Mouse (Mus musculus) A20 (cell line): Measurements from ENCODE around the gene Phrf1.
A peak's percentile ranks its signal among the peaks of the same experiment; 100 is the strongest.
"Not testable (repeated sequence)": the region's sequence is repeated elsewhere in the genome, so short reads cannot be mapped to it uniquely, and the experiment has no call there.

Experiments used
- DNase-seq: peaks from one replicate; pipeline ENCODE4 v3.0.0-alpha.2; 2011; ENCODE audit warnings: low read depth, low spot score

The Phrf1 gene

DNA sequence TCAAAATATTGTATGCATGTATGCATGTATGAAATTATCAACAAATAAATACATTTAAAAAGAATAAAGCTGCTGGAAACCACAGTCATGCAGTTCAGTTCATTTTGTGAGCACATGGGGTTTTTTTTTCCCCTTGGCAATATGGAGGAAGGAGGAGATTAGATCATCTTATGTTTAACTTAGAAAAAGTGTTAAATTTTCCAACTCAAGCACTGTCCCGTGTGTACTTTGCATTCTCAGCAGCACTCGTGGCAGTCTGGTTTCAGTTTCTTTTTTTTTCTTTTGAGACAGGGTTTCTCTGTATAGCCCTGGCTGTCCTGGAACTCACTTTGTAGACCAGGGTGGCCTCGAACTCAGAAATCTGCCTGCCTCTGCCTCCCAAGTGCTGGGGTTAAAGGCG, 21.9 kb downstream of the Phrf1 start:
- not testable (repeated sequence) for DNase-seq

DNA sequence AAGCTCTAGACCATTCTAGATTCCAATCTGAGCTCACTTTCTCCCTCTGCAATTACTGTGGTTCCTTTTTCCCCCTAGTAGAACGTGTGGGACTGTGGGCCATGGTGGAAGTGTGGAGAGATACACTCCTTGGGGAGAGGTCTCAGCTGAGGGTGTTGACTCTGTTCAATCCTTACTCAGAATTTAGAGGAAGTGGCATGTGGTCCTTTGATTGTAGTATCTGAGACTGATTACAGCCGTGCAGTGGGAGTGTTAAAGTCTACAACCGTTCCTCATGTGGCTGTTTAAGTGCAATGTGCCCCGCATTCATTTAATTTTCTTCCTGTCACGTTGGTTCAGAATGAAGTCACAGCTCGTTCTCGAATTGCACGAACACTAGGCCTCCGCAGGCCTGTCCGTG, 27.6 kb downstream of the Phrf1 start:
- no peak for DNase-seq

DNA sequence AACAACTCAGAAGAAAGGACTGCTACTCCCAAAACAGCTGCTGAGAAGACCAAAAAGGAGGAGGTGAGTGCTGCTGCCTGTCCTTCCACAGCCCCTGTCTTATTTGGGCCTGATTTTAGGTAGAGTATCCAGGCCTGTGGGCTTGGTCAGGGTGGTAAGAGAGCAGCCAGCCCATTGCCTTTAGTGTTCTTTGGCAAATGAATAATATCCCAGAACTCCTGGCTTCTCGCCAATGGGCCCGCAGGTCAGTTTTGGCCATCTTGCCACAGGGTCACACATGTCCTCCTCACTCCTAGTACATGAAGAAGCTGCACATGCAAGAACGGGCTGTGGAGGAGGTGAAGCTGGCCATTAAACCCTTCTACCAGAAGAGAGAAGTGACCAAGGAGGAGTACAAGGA, 32.9 kb downstream of the Phrf1 start:
- DNase-seq: no peak

GRCm38 (mm10) chr7:141263640-141264039, 35.1 kb downstream of the Phrf1 start:
- DNase-seq: no peak

DNA sequence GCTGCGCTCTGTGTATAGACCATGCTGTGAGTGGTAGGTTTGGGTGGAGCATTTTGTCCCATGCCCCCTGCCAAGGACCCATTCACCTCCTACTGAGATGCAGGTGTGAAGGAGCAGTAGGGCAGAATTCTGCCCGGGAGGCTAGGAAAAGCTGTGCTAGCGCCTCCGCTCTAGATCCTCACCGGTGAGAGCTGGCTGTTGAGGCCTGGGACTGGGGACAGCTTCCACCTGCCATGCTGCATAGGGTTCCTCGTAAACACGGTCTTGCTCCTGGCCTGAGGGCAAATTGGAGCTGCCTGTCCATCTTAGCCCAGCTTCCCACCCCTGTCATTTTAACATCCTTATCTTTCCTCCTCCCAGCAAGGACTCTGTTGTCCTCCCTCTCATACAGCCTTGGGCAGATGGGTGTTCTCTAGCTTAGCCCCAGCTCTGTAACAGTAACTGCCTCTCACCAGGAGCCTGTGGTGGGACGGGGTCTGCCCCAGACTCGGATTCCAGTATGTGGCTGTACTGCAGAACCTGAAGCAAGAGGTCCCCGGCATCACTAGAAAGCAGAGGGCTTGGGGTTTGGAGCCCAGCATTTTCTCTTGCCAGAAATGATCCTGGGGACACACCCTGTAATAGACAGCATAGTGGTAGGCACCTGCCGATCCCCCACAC, 35.6 kb downstream of the Phrf1 start:
- no peak for DNase-seq

- peak; percentile 87 for DNase-seq
Observed at GRCm38 (mm10) chr7:141264761-141265410, 36.3 kb downstream of the Phrf1 start.

GRCm38 (mm10) chr7:141265411-141265738, 36.8 kb downstream of the Phrf1 start:
- DNase-seq: no peak

DNA sequence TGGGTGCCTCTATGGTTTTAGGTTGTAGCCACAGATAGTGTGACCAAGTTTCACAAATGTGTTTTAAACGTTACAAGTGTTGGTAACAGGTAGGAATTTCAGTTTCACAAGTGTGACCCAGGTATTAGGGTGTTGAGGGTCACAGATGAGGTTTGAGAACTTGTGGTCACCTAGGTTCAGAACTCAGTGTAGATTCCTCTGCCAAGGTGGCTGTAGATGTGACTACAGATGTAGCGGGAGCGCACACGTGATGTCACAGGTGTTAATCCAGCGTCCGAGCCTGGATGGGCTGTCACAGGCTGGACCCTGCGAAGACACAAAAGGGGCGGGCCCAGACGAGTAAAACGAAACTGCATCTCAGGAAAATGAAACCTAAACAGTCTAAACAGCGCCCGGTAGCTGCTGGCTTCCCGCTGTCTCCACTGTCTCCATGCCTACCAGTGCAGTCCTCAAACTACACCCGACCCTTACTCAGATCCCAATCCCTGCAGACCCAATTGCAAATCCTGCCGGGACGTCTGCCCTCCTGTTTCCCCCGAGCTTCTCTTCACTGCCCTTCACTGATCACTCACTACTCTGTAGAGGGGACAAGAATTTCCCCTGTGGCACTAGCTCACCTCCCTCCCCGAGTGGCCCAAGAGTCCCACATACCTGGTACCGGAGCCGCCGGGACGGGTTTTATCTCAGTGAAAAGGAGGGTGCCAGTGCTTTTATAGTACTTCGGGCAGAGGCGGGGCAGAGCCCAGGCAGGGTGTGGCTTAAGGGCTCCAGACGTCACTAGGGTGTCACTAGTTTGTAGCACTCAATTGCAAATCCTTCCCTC, 37.4 kb downstream of the Phrf1 start, which contains the start of gene Irf7:
TSS of gene Irf7 (minus strand) at position 743 of the 823 bp plus-strand sequence.
- peak; percentile 87 for DNase-seq

DNA sequence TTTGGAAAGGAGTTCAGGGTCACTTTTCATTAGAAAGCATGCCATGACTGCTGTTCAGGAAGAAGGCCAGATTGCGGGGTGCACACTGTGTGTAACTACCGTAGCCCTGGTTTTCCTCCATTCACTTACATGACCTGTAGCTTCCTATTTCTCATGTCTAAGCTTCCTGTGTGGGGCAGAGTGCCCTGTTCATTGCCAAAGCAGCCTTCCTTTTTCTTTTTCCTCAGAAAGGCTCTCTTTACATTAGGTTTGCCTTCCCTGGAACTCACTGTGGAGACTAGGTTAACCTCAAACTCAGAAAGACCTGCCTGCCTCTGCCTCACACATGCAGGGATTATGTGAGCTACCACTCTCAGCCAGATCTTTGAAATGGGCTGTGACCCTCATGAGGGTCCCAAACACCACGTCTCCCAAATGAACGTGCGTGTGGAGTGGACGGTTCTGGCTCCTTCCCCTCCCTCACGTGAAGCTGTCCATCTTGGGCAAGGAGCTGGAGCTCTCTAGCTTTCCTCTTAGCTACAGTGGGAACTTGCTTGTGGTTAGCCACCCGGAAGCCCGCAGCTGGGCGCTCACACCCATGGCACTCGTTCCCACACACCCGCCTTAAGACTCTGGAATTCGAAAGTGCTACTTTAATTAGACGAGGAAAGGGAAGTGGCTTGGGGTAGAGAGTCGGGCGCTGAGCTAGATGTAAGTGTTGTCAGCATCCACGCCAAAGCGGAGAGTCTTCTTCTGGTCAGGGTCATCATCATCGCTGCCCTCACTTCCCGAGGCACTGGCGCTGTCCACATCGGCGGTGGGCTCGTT, 40.1 kb downstream of the Phrf1 start:
- no peak for DNase-seq

- DNase-seq: no peak
Observed at GRCm38 (mm10) chr7:141269273-141269545, 40.6 kb downstream of the Phrf1 start.

GRCm38 (mm10) chr7:141270631-141271030, 42.0 kb downstream of the Phrf1 start:
- DNase-seq: no peak

DNA sequence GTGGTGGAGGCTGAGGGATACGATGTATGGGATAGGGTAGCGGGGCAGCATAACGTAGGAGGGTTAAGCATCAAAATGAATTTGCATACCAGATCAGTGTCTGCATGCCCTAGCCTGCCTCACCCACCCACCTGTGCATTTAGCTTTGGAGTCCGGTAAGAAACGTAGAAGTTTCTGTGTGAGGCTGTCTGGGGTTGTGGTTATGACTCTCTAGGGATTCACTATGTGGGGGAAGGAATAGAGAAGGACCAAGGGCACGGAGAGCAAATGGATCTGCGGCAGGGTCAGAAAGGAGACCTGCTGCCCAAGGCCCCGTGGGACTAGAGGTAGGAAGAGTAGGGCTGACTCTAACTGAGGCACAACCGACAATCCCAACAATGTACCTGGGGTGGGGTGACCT, 46.8 kb downstream of the Phrf1 start:
- peak; percentile 48 for DNase-seq

GRCm38 (mm10) chr7:141276546-141276945, 48.0 kb downstream of the Phrf1 start, which contains the start of gene Cdhr5:
Gene Cdhr5 (minus strand): TSS chr7:141276786.
- peak; percentile 82 for DNase-seq

DNA sequence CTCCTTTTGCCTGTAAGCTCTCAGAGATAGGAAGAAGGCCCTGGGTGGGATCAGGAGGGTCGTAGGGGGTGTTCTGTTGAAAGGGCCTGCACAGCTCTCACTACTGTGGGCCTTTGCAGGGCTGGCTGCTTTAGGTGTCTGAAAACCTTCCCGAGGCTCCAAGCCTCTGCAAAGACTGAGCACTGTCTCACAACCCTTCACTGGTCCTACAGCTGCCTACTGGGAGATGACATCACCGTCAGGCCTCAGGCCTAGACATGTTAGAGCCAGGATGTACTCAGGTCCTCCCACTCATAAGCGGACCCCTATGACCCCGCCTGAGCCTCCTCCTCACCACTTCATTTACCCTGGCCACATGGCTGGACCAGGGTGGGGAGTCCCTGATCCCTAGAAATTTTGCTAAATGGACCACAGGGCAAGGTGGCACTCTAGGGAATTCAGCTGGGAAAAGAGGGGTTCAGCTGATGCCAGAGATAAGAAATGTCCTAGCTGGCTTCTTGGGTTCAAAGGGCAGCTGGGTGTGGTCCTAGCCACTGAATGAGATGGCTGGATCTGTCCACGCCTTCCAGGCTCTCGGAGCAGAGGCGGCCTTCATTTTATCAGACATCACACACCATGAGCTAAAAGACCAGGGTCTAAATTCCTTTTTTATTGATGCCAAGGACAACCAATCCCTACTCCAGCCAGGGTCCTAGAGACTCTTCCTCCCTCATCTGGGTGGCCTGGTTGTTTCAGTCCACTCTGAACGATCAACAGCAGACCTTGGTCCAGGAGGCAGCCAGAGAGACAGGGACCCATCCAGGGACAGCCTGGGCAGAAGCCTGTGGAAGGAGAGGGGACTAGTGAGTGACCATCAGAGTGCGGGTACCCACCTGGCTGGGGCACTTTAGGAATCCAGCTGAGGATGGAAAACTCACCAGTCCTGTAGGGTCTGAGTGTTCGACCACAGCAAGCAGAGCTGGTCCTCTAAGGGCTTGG, 49.4 kb downstream of the Phrf1 start:
- DNase-seq: no peak

- no peak for DNase-seq
Observed at GRCm38 (mm10) chr7:141278766-141279590, 50.4 kb downstream of the Phrf1 start, which contains the start of gene Sct. Gene Sct (minus strand): TSS chr7:141279133.

- peak; percentile 30 for DNase-seq
Observed at GRCm38 (mm10) chr7:141281442-141281841, 52.9 kb downstream of the Phrf1 start.

DNA sequence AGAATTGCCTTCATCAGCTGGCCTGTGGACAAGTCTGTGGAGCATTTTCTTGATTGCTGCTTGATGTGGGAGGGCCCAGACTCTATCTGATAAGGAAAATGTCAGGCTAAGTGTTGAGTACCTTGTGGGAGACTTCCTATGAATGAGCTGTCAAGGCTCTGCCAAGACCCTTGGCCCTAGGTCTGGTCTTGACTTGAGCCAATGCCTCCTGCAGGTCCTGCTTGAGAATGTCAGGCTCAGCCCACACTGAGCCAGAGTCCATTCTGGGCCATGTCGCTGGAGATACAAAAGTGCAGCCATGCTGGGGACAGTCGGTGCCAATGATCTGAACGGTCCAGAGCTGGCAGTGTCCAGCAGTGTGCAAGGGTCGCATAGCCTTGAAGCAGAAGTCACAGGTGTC, 54.2 kb downstream of the Phrf1 start:
- no peak for DNase-seq

- DNase-seq: no peak
Observed at GRCm38 (mm10) chr7:141288042-141288441, 59.5 kb downstream of the Phrf1 start.

GRCm38 (mm10) chr7:141291921-141292582, 63.5 kb downstream of the Phrf1 start, which contains the start of gene Drd4:
Gene Drd4 (plus strand): TSS chr7:141292006.
- no peak for DNase-seq
